Mouse (Mus musculus) midbrain, embryonic 14.5 days (tissue): ENCODE results near the gene Acsm3. TPM values are rescaled to one million over a fixed set of nuclear protein-coding genes. Genes with fewer than 3 reads are reported as not detected.

Experiments
- ATAC-seq: fragments of 200-750 bp; cut with Nextera tagmentation; 2 replicates; pipeline ENCODE4 v1.8.0; 2017; ENCODE audit warnings: moderate number of reproducible peaks, moderate library complexity; ENCODE audit not compliant: low FRiP score, low TSS enrichment
- DNase-seq: peaks from one replicate; pipeline ENCODE4 v3.0.0-alpha.2; 2015
- H3K27ac ChIP-seq: fragments of 300-500 bp; sonication (generic); replicated peaks from 2 replicates; pipeline ENCODE4 v1.5.1; 2014; ENCODE audit warnings: mild to moderate bottlenecking, low read depth, low read length, moderate library complexity
- H3K27me3 ChIP-seq: fragments of 300-500 bp; sonication (generic); 2 replicates; pipeline ENCODE4 v1.6.1; 2014; ENCODE audit warnings: low read length, control low read depth, mixed read lengths; ENCODE audit not compliant: control insufficient read depth, insufficient read depth
- H3K36me3 ChIP-seq: fragments of 300-500 bp; sonication (generic); 2 replicates; pipeline ENCODE4 v1.6.1; 2014; ENCODE audit warnings: low read length, control low read depth; ENCODE audit not compliant: control insufficient read depth, insufficient read depth
- H3K4me1 ChIP-seq: fragments of 300-500 bp; sonication (generic); 2 replicates; pipeline ENCODE4 v1.6.1; 2014; ENCODE audit warnings: mild to moderate bottlenecking, antibody characterized with exemption, low read length, control low read depth; ENCODE audit not compliant: control insufficient read depth, insufficient read depth
- H3K4me2 ChIP-seq: fragments of 300-500 bp; sonication (generic); 2 replicates; pipeline ENCODE4 v1.6.1; 2014; ENCODE audit warnings: mild to moderate bottlenecking, low read length, moderate library complexity
- H3K4me3 ChIP-seq: fragments of 300-500 bp; sonication (generic); replicated peaks from 2 replicates; pipeline ENCODE4 v1.5.1; 2014; ENCODE audit warnings: low read depth, low read length
- H3K9ac ChIP-seq: fragments of 300-500 bp; sonication (generic); replicated peaks from 2 replicates; pipeline ENCODE4 v1.6.1; 2014; ENCODE audit warnings: mild to moderate bottlenecking, low read length, moderate library complexity
- H3K9me3 ChIP-seq: fragments of 300-500 bp; sonication (generic); 2 replicates; pipeline ENCODE4 v1.6.1; 2016; ENCODE audit warnings: low read length, control low read depth, mixed read lengths; ENCODE audit not compliant: control insufficient read depth
- WGBS: fragments of 180-500 bp; shearing (Covaris S2); extraction: QIAGEN DNeasy Blood & Tissue Kit; methylation state at CpG from one replicate; pipeline ENCODE4 v1.1.7; 2014; 5-methylcytosine and 5-hydroxymethylcytosine counted together
- polyA plus RNA-seq: library from polyadenylated mRNA; unstranded; fragments of >200 nt; fragmentation: Nextera tagmentation; extraction: Ambion mirVana; gene quantifications from 2 replicates; pipeline ENCODE4 v1.2.1, GENCODE M21; 2014

The Acsm3 gene
- polyA plus RNA-seq, 1 experiment from 2014 or later, result 0.34 TPM

GRCm38 (mm10) chr7:119835371-119835770, 74.6 kb downstream of the Acsm3 start:
- no peak for ATAC-seq
- DNase-seq, result no peak
- no peaks in the 10 kb centered on the region for H3K9me3 ChIP-seq
- H3K4me1 ChIP-seq, result no peaks in the 10 kb centered on the region
- no peak overlapping the region for H3K27ac ChIP-seq
- no peak overlapping the region for H3K4me3 ChIP-seq
- no peak overlapping the region for H3K9ac ChIP-seq
- no peak overlapping the region for H3K4me2 ChIP-seq
- no peaks in the 10 kb centered on the region for H3K36me3 ChIP-seq
- H3K27me3 ChIP-seq, result no peaks in the 10 kb centered on the region
- 100% methylated on average over 1 of the region's 1 CpGs for WGBS

GRCm38 (mm10) chr7:119835996-119836777, 75.5 kb downstream of the Acsm3 start:
- DNase-seq (no peak), ATAC-seq (no peak)
- Histone ChIP-seq H3K4me3 (no peak overlapping the region), H3K4me1 (no peaks in the 10 kb centered on the region), H3K36me3 (no peaks in the 10 kb centered on the region), H3K9me3 (no peaks in the 10 kb centered on the region), H3K27me3 (no peaks in the 10 kb centered on the region), H3K9ac (no peak overlapping the region), H3K27ac (no peak overlapping the region), H3K4me2 (no peak overlapping the region)
- 98% methylated on average over 4 of the region's 4 CpGs for WGBS

Other genes with a start within 250 kb of the Acsm3 start
- gene Acsm5, start 241.5 kb upstream of the Acsm3 start, polyA plus RNA-seq, result not detected in 2 replicates
- gene Pdilt, start 237.4 kb upstream of the Acsm3 start, polyA plus RNA-seq, result 0.13 and 0.16 TPM in 2 replicates
- gene Acsm2, start 206.6 kb upstream of the Acsm3 start, polyA plus RNA-seq, result not detected in 2 replicates
- not detected in 2 replicates for gene Acsm1, start 153.9 kb upstream of the Acsm3 start, polyA plus RNA-seq
- gene Acsm4, start 70.9 kb upstream of the Acsm3 start, polyA plus RNA-seq, result not detected in 2 replicates
- gene Thumpd1, start 40.1 kb upstream of the Acsm3 start, polyA plus RNA-seq, result 71.3 and 94.4 TPM in 2 replicates
- 9.4 and 11.6 TPM in 2 replicates for gene Rexo5, start 33.1 kb downstream of the Acsm3 start, polyA plus RNA-seq
- 19.2 and 25.5 TPM in 2 replicates for gene Eri2, start 33.1 kb downstream of the Acsm3 start, polyA plus RNA-seq
- 22.8 and 23.7 TPM in 2 replicates for gene Lyrm1, start 134.9 kb downstream of the Acsm3 start, polyA plus RNA-seq
- gene Dcun1d3, start 135.4 kb downstream of the Acsm3 start, polyA plus RNA-seq, result 12.2 and 15.1 TPM in 2 replicates